Mouse (Mus musculus): ENCODE results near the gene Thbs2. TPM values are rescaled to one million over a fixed set of nuclear protein-coding genes. Genes with fewer than 3 reads are reported as not detected.
A peak's percentile ranks its signal among the peaks of the same experiment; 100 is the strongest.
"Not testable (repeated sequence)": the region's sequence is repeated elsewhere in the genome, so short reads cannot be mapped to it uniquely, and the experiment has no call there.

Thbs2 gene
- polyA plus RNA-seq, 1 experiment from 2014 or later, result 2.0 TPM

GRCm38 (mm10) chr17:14654981-14655380 lies 39.1 kb downstream of the Thbs2 start:
- Histone ChIP-seq H3K36me3 (no peaks in the 10 kb centered on the region), H3K9me3 (replicated peaks) (no peaks in the 10 kb centered on the region), H3K4me3 (no peak overlapping the region), H3K27me3 (ENCODE audit: low read depth, poor library complexity, severe bottlenecking) (no peaks in the 10 kb centered on the region), H3K27ac (no peak overlapping the region), H3K4me1 (no peaks in the 10 kb centered on the region)
- no peak for DNase-seq (ENCODE audit: low spot score)
- WGBS, result 83% methylated on average over 3 of the region's 3 CpGs

GRCm38 (mm10) chr17:14652013-14652412 lies 42.0 kb downstream of the Thbs2 start:
- no peak overlapping the region for H3K27ac ChIP-seq
- H3K27me3 ChIP-seq (ENCODE audit: low read depth, poor library complexity, severe bottlenecking), result no peaks in the 10 kb centered on the region
- no peak for DNase-seq (ENCODE audit: low spot score)
- H3K9me3 ChIP-seq (replicated peaks), result no peaks in the 10 kb centered on the region
- no peak overlapping the region for H3K4me3 ChIP-seq
- no peaks in the 10 kb centered on the region for H3K4me1 ChIP-seq
- WGBS, result 60% methylated on average over 7 of the region's 7 CpGs
- no peaks in the 10 kb centered on the region for H3K36me3 ChIP-seq

- H3K4me3 ChIP-seq, result no peak overlapping the region
- H3K36me3 ChIP-seq, result no peaks in the 10 kb centered on the region
- DNase-seq (ENCODE audit: low spot score), result no peak
- no peaks in the 10 kb centered on the region for H3K27me3 ChIP-seq (ENCODE audit: low read depth, poor library complexity, severe bottlenecking)
- WGBS, result 85% methylated on average over 4 of the region's 4 CpGs
- H3K9me3 ChIP-seq (replicated peaks), result no peaks in the 10 kb centered on the region
- H3K27ac ChIP-seq, result no peak overlapping the region
- H3K4me1 ChIP-seq, result no peaks in the 10 kb centered on the region
Observed at GRCm38 (mm10) chr17:14647996-14648640, 45.9 kb downstream of the Thbs2 start.

GRCm38 (mm10) chr17:14643996-14644395 lies 50.0 kb downstream of the Thbs2 start:
- WGBS, result 80% methylated on average over 3 of the region's 3 CpGs
- H3K27ac ChIP-seq, result no peak overlapping the region

GRCm38 (mm10) chr17:14640351-14641115 lies 53.5 kb downstream of the Thbs2 start:
- Histone ChIP-seq H3K27me3 (ENCODE audit: low read depth, poor library complexity, severe bottlenecking) (no peaks in the 10 kb centered on the region), H3K9me3 (replicated peaks) (no peaks in the 10 kb centered on the region), H3K36me3 (no peaks in the 10 kb centered on the region), H3K4me3 (no peak overlapping the region), H3K27ac (no peak overlapping the region), H3K4me1 (no peaks in the 10 kb centered on the region)
- WGBS, result 91% methylated on average over 15 of the region's 15 CpGs
- no peak for DNase-seq (ENCODE audit: low spot score)

More at GRCm38 (mm10) chr17:14643996-14644395, 50.0 kb downstream of the Thbs2 start:
- no peaks in the 10 kb centered on the region for H3K4me1 ChIP-seq
- H3K27me3 ChIP-seq (ENCODE audit: low read depth, poor library complexity, severe bottlenecking), result no peaks in the 10 kb centered on the region
- no peaks in the 10 kb centered on the region for H3K9me3 ChIP-seq (replicated peaks)
- H3K4me3 ChIP-seq, result no peak overlapping the region
- no peak for DNase-seq (ENCODE audit: low spot score)
- no peaks in the 10 kb centered on the region for H3K36me3 ChIP-seq

- H3K4me3 ChIP-seq, result no peak overlapping the region
- no peaks in the 10 kb centered on the region for H3K4me1 ChIP-seq
- no peak overlapping the region for H3K27ac ChIP-seq
- WGBS, result 90% methylated on average over 8 of the region's 8 CpGs
- H3K27me3 ChIP-seq (ENCODE audit: low read depth, poor library complexity, severe bottlenecking), result no peaks in the 10 kb centered on the region
- H3K9me3 ChIP-seq (replicated peaks), result no peaks in the 10 kb centered on the region
- no peaks in the 10 kb centered on the region for H3K36me3 ChIP-seq
- no peak for DNase-seq (ENCODE audit: low spot score)
Observed at GRCm38 (mm10) chr17:14635546-14636323, 58.3 kb downstream of the Thbs2 start.

- Histone ChIP-seq H3K4me3 (no peak overlapping the region), H3K36me3 (no peaks in the 10 kb centered on the region), H3K9me3 (replicated peaks) (no peaks in the 10 kb centered on the region), H3K27ac (no peak overlapping the region), H3K27me3 (ENCODE audit: low read depth, poor library complexity, severe bottlenecking) (no peaks in the 10 kb centered on the region), H3K4me1 (peaks cover 15% of the 10 kb centered on the region)
- no peak for DNase-seq (ENCODE audit: low spot score)
- 70% methylated on average over 4 of the region's 4 CpGs for whole genome bisulfite sequencing
Observed at GRCm38 (mm10) chr17:14628901-14629300, 65.1 kb downstream of the Thbs2 start.

GRCm38 (mm10) chr17:14627828-14628338 lies 66.2 kb downstream of the Thbs2 start:
- WGBS, result 91% methylated on average over 12 of the region's 12 CpGs
- no peak overlapping the region for H3K4me3 ChIP-seq
- H3K27me3 ChIP-seq (ENCODE audit: low read depth, poor library complexity, severe bottlenecking), result no peaks in the 10 kb centered on the region
- H3K9me3 ChIP-seq (replicated peaks), result no peaks in the 10 kb centered on the region
- H3K27ac ChIP-seq, result no peak overlapping the region
- no peak for DNase-seq (ENCODE audit: low spot score)
- H3K36me3 ChIP-seq, result no peaks in the 10 kb centered on the region
- H3K4me1 ChIP-seq, result peaks cover 15% of the 10 kb centered on the region

- no peaks in the 10 kb centered on the region for H3K9me3 ChIP-seq (replicated peaks)
- peak overlapping the region; percentile 83 for H3K27ac ChIP-seq
- peaks cover 15% of the 10 kb centered on the region for H3K4me1 ChIP-seq
- H3K27me3 ChIP-seq (ENCODE audit: low read depth, poor library complexity, severe bottlenecking), result no peaks in the 10 kb centered on the region
- no peaks in the 10 kb centered on the region for H3K36me3 ChIP-seq
- peak; percentile 40 for DNase-seq (ENCODE audit: low spot score)
- 42% methylated on average over 8 of the region's 8 CpGs for WGBS
- no peak overlapping the region for H3K4me3 ChIP-seq
Observed at GRCm38 (mm10) chr17:14624433-14624832, 69.6 kb downstream of the Thbs2 start.

GRCm38 (mm10) chr17:14621006-14621405 lies 73.0 kb downstream of the Thbs2 start:
- H3K27ac ChIP-seq; DNase-seq (ENCODE audit: low spot score); H3K4me1 ChIP-seq; H3K4me3 ChIP-seq; H3K9me3 ChIP-seq (replicated peaks); H3K27me3 ChIP-seq (ENCODE audit: low read depth, poor library complexity, severe bottlenecking); H3K36me3 ChIP-seq: not testable (repeated sequence)

- no peak for DNase-seq (ENCODE audit: low spot score)
- Histone ChIP-seq H3K4me3 (no peak overlapping the region), H3K9me3 (replicated peaks) (no peaks in the 10 kb centered on the region), H3K27me3 (ENCODE audit: low read depth, poor library complexity, severe bottlenecking) (no peaks in the 10 kb centered on the region), H3K27ac (no peak overlapping the region), H3K36me3 (no peaks in the 10 kb centered on the region), H3K4me1 (peaks cover 9% of the 10 kb centered on the region)
- 87% methylated on average over 3 of the region's 3 CpGs for WGBS
Observed at GRCm38 (mm10) chr17:14620037-14620436, 74.0 kb downstream of the Thbs2 start.

GRCm38 (mm10) chr17:14619038-14619437 lies 75.0 kb downstream of the Thbs2 start:
- Histone ChIP-seq H3K9me3 (replicated peaks) (no peaks in the 10 kb centered on the region), H3K4me3 (no peak overlapping the region), H3K27ac (no peak overlapping the region), H3K4me1 (peaks cover under 1% of the 10 kb centered on the region; the same call in 1 of the 2 replicates), H3K36me3 (no peaks in the 10 kb centered on the region), H3K27me3 (ENCODE audit: low read depth, poor library complexity, severe bottlenecking) (no peaks in the 10 kb centered on the region)
- no peak for DNase-seq (ENCODE audit: low spot score)
- 83% methylated on average over 4 of the region's 4 CpGs for WGBS
